Mouse (Mus musculus): ENCODE measurements around the gene Gm6309. TPM values are rescaled to one million over a fixed set of nuclear protein-coding genes. Genes with fewer than 3 reads are reported as not detected.
"Not testable (repeated sequence)": the region's sequence is repeated elsewhere in the genome, so short reads cannot be mapped to it uniquely, and the experiment has no call there.

Gm6309 gene
- polyA plus RNA-seq, 1 experiment from 2014 or later, result not detected

GRCm38 (mm10) chr5:146185204-146185603 is 14.7 kb upstream of the Gm6309 start, which contains the start of gene 1700001J03Rik:
Gene 1700001J03Rik, minus strand, starts transcription at chr5:146185304.
- not testable (repeated sequence) for H3K27me3 ChIP-seq (replicated peaks); H3K4me3 ChIP-seq; H3K27ac ChIP-seq (replicated peaks); H3K36me3 ChIP-seq; H3K9ac ChIP-seq; H3K4me2 ChIP-seq; H3K4me1 ChIP-seq; H3K9me3 ChIP-seq; ATAC-seq (ENCODE audit: extremely low read depth, insufficient number of reproducible peaks, low FRiP score, low TSS enrichment)
- WGBS, result 70% methylated on average over 4 of the region's 4 CpGs

GRCm38 (mm10) chr5:146172744-146173143 is 2.2 kb upstream of the Gm6309 start:
- H3K4me2 ChIP-seq; H3K27ac ChIP-seq (replicated peaks); H3K4me1 ChIP-seq; H3K9ac ChIP-seq; H3K4me3 ChIP-seq; H3K36me3 ChIP-seq; ATAC-seq (ENCODE audit: extremely low read depth, insufficient number of reproducible peaks, low FRiP score, low TSS enrichment); H3K27me3 ChIP-seq (replicated peaks); H3K9me3 ChIP-seq: not testable (repeated sequence)
- WGBS, result 61% methylated on average over 4 of the region's 4 CpGs

- not testable (repeated sequence) for H3K36me3 ChIP-seq; H3K4me2 ChIP-seq; ATAC-seq (ENCODE audit: extremely low read depth, insufficient number of reproducible peaks, low FRiP score, low TSS enrichment); H3K27ac ChIP-seq (replicated peaks); H3K9me3 ChIP-seq; H3K27me3 ChIP-seq (replicated peaks); H3K4me1 ChIP-seq; H3K4me3 ChIP-seq; H3K9ac ChIP-seq
- 82% methylated on average over 3 of the region's 3 CpGs for WGBS
These were observed 10.1 kb downstream of the Gm6309 start, which contains the start of gene Gm5565 for GRCm38 (mm10) chr5:146160439-146160838. Gene Gm5565, minus strand, starts transcription at chr5:146160539.

DNA sequence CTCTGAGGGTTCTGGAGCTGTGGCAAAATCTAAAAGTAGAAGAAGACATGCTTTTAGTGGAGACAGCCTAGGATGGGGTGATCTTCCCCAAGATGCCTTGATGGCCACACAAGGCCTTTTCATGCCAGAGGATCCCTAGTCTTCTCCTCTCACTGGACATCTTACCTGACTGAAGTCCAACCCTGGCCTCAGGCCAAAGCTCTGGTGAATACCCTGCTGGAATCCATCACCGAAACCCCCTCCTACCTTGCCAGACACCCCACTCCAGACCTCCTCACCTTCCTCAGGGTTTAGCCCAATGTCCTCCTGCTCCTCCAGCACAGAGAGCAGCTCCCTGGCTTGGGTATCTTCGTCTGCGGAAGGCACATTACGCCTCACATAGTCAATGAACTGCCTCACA is 12.2 kb downstream of the Gm6309 start:
- H3K4me1 ChIP-seq; H3K36me3 ChIP-seq; H3K4me3 ChIP-seq; H3K27ac ChIP-seq (replicated peaks); H3K9me3 ChIP-seq; H3K27me3 ChIP-seq (replicated peaks); ATAC-seq (ENCODE audit: extremely low read depth, insufficient number of reproducible peaks, low FRiP score, low TSS enrichment); H3K9ac ChIP-seq; H3K4me2 ChIP-seq: not testable (repeated sequence)
- 71% methylated on average over 4 of the region's 4 CpGs for WGBS

GRCm38 (mm10) chr5:146150454-146150853 is 20.1 kb downstream of the Gm6309 start:
- 59% methylated on average over 3 of the region's 3 CpGs for WGBS
- Histone ChIP-seq H3K27me3 (replicated peaks) (no peaks in the 10 kb centered on the region), H3K4me2 (no peak overlapping the region), H3K9me3 (peaks cover 14% of the 10 kb centered on the region), H3K4me1 (no peaks in the 10 kb centered on the region), H3K9ac (no peak overlapping the region), H3K27ac (replicated peaks) (no peak overlapping the region), H3K36me3 (no peaks in the 10 kb centered on the region), H3K4me3 (no peak overlapping the region)
- ATAC-seq (ENCODE audit: extremely low read depth, insufficient number of reproducible peaks, low FRiP score, low TSS enrichment), result no peak

DNA sequence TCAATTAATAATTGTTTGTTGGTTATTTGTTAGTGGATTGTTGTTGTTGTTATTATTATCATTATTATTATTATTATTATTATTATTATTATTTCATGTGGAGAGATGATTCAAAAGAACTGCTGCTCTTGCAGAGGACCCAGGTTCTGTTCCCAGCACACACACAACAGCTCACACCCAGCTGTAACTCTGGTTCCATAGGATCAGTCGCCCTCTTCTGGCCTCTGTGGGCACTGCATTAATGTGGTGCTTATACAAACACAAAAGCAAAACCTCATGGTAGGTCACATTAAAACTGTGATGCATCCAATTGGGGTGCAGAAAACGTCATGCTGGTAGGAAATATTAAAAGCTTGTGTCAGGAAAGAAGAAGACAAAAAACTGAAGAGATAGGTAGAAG is 22.6 kb downstream of the Gm6309 start:
- 30% methylated on average over 2 of the region's 2 CpGs for WGBS
- peaks cover 22% of the 10 kb centered on the region for H3K9me3 ChIP-seq
- no peak for ATAC-seq (ENCODE audit: extremely low read depth, insufficient number of reproducible peaks, low FRiP score, low TSS enrichment)

More for the DNA sequence above, 22.6 kb downstream of the Gm6309 start:
- no peak overlapping the region for H3K4me2 ChIP-seq
- no peak overlapping the region for H3K9ac ChIP-seq
- H3K27ac ChIP-seq (replicated peaks), result no peak overlapping the region
- H3K4me3 ChIP-seq, result no peak overlapping the region
- no peaks in the 10 kb centered on the region for H3K4me1 ChIP-seq
- no peaks in the 10 kb centered on the region for H3K27me3 ChIP-seq (replicated peaks)
- H3K36me3 ChIP-seq, result no peaks in the 10 kb centered on the region

Other genes starting within 250 kb of the Gm6309 start
- gene Cyp3a25, start 161.1 kb downstream of the Gm6309 start, polyA plus RNA-seq (2015; fragmentation: Nextera tagmentation; extraction: Ambion mirVana), result not detected in 2 replicates
- not detected in 2 replicates for gene Cyp3a59, start 91.5 kb downstream of the Gm6309 start, polyA plus RNA-seq (2015; fragmentation: Nextera tagmentation; extraction: Ambion mirVana)
- not detected in 2 replicates for gene Gm5565, start 10.2 kb downstream of the Gm6309 start, polyA plus RNA-seq (2015; fragmentation: Nextera tagmentation; extraction: Ambion mirVana)
- not detected in 2 replicates for gene 1700001J03Rik, start 14.6 kb upstream of the Gm6309 start, polyA plus RNA-seq (2015; fragmentation: Nextera tagmentation; extraction: Ambion mirVana)
- gene Rnf6, start 50.8 kb upstream of the Gm6309 start, polyA plus RNA-seq (2015; fragmentation: Nextera tagmentation; extraction: Ambion mirVana), result 35.0 and 39.3 TPM in 2 replicates
- 10.5 and 10.7 TPM in 2 replicates for gene Cdk8, start 60.5 kb upstream of the Gm6309 start, polyA plus RNA-seq (2015; fragmentation: Nextera tagmentation; extraction: Ambion mirVana)
- gene Wasf3, start 214.3 kb upstream of the Gm6309 start, polyA plus RNA-seq (2015; fragmentation: Nextera tagmentation; extraction: Ambion mirVana), result 0.32 and 0.37 TPM in 2 replicates